Mouse (Mus musculus) forelimb bud, embryonic 11.5 days (tissue): ENCODE measurements around the gene Myh11.

ENCODE experiments used
- DNase-seq: peaks from one replicate; pipeline ENCODE4 v3.0.0-alpha.2; 2012; ENCODE audit warnings: low read depth, low spot score

The Myh11 gene

DNA sequence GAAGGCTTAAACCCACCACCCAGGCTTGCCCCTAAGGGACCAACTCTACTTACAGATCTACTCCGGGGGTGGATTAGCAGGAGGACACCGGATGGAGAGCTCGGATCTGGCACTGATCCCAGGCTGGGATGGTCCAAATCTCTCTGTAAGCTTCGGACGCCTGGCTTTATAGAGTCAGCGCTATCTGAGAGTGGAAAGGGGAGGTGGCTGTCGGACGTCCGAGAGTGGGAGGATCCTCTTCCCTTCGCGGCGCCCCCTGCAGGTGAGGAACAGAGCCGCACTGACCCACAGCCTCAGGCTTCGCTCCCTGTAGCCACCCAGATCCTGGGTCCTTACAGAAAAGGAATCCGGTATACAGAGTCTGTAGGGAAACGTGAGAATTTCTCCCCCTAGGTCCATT, at the start of gene Myh11:
Gene Myh11 (minus strand): TSS at position 150 of the 400 bp plus-strand sequence.
- DNase-seq = peak; percentile 40

DNA sequence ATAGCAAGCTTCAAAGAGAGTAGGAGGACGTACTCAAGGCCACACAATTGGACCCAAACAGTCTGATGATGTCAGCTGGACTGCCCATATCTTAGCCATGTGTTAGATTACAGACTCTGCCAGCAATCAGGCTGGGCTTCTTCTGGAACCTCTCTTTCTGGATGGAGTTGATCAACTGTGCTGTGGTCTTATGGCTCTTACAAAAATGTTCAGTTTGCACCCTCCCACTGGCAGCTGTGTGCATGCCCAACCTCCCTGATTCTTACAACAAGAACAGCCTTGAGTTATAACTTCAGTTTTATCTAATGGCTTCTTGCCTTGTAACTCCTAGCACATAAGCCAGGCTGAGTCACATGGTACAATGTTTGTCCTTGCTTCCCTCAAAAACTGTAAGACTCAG, 37.0 kb upstream of the Myh11 start:
- no peak for DNase-seq

DNA sequence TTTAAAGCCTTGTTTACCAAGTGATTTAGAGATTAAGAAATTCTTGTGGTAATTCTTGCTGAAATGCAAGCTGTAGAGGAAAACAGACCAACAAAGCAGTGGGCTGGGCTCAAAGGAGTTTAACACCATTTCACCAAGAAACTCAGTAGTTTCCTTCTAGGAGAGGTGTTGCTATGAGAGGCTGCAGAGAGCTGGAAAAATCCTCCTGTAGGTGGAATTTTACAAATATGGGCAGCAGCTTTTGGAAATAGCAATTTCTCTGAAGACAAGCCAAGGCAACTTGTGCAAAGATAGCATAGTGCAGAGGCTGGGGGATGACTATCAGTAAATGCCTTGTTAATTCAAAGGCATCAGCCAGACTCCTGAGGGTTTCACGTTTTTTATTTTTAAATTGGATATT, 29.3 kb upstream of the Myh11 start:
- DNase-seq = no peak

DNA sequence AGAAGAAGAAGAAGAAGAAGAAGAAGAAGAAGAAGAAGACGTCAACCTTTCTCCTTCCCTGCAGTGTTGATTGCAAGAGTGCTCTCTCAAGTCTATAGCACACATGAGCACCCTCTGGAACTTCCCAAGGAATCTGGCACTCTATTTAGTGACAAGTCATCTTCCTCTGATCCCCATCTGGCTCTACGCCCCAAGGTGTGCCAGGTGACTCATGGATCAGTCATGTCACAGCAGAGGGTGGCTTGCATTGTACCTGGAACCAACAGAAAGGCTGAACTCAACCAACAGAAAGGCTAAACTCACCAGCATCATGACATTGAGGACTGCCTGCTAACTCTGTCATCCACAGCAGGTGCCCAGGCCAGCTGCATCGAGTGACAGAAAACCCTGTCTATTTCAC, 28.5 kb upstream of the Myh11 start:
- DNase-seq = no peak

DNA sequence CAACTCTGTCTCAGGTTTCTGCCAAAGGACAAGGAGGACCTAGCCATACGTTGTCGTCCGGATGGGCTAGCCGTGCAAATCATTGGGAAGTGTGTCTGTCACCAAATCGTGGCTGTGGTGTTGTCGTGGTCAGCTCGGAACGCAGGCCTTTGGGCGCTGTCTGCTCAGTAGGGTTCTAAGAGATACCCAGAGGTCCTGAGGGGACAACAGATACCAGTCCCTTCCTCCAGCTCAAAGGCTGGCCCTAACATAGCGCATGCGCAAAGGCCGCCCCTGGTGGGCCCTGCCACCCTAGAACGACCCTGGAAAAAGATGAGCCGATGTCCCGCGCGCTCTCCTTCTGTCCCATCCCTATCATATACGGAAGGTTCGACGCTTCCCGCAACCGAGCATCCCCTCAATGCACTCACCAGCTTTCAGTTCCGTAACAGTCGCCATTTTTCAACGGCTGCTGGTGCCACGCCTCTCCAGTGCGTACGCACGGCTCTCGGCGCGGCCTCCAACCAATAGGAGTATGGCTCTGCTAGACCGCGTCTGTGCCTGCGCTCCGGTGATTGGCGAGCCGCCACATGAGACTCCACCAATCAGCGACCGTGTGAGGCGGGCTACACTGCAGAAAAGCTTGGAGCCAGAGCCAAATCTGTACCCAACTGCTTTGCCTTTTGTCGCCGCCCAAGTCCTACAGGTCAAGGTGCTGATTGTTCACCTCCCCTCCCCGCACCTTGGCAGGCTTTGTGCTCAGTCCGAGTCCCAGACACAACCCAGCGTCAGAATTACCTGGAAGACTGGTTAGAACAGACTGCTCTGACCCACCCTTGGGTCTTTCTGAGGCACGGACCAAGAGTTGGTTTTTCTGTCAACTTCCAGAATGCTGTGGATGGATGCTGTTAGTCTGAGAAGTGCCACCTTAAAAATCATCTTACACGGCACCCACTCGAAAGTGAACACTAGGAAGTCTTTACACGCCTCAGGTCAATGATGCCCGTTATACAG, 26.0 kb upstream of the Myh11 start, which contains the start of gene Fopnl:
Gene Fopnl (minus strand): TSS at position 522 of the 993 bp plus-strand sequence.
- DNase-seq = peak; percentile 95

DNA sequence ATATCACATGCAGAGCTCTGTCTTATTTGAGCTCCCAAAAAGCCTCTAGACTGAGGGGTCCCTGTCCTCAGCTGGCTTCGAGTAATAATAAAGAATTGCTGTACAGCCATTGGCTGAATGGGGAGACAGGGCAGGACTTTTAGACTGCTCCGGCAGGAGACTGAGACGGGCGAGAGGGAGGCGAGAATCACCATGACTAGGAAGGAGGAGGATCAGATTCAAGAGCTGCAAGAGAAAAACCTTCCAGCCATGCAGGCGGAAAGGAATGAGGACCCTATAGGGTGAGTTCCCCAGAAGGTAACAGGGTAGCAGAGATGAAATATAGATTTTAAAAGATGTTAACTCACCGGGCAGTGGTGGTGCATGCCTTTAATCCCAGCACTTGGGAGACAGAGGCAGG, 21.7 kb upstream of the Myh11 start:
- no peak for DNase-seq

DNA sequence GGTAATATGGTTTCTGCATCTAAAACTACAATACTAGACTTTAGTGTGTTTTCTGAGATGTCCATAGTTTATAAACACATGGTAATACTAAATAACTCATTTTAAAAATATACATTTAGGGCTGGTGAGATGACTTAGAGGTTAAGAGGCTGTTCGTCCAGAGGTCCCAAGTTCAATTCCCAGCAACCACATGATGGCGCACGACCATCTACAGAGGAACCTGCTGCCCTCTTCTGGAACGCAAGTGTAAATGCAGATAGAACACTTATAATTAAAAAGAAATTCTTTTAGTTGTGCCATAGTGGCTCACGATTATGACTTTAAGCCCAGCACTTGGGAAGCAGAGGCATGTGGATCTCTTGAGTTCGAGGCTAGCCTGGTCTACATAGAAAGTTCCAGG, 20.2 kb upstream of the Myh11 start:
- no peak for DNase-seq

DNA sequence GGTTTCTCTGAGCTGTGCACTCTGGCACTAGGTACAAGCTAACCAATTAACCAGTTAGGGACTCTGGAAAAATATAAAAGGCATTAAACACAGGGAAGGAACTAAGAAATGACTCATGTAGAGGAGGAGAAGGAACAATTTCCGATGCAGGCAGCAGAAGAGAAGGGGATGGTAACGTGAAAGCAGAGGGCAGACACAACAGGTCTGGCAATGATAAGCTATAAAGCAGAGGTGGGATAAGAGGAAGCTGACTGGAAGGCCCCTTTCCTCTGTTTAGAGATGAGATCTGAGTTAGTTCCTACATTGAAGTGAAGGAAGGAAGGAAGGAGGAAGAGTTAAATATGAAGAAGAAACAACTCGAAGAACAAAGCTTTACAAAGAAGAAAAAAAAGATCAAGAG, 18.7 kb upstream of the Myh11 start:
- no peak for DNase-seq

DNA sequence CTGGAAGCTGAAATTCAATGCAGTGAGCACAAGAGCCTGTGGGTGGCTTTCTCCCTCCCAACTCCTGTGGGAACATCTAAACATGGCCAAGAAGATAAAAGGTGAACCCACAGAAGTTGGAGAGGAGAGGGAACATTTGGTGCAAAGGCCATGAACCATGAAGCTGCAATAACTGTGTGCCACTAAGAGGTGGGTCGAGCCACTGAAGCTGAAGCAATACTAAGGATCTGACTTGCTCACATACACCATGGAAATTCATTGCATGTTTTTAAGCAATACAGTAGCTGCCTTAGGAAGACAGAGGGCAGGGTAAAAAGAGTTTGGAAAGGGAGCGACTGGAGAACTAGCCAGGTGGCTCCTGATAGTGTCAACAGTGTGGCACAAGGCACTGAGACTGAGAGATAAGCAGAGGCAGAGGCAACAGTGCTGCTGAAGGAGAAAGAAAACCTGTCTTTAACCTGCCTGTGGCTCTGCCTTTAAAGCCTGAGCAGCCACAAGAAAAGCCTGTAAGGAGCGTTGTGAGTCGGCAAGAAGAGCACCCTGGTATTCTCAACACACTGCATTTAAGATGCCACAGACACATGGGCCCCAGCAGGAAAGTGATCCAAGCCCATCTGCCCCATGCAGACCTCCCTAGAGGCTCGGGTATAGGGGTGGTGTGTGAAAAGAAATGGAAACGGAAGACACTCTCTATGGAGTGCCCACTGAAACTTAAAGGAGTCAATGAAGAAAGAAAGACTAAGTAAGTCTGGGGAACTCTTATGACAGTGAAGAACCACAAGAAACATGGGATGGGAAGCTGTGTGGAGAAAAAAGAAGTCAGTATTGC, 17.3 kb upstream of the Myh11 start:
- DNase-seq = no peak

DNA sequence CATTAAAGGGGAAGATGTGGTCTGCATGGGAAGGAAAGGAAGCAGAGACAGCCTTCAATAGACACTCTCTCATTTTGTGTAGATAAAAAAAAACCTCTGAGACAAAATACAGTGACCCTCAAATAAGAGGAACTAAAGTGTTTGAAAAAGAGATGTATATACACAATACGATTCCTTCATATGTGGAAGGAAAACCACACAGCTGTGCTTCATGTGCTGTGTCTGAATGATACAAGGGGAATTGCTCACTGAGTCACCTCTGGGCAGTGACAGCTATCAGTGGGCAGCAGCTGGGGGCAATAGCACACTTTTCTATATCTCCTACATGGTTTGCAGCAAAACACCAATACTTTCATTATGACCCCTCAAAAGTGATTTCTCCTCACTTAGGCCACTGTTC, 16.2 kb upstream of the Myh11 start:
- DNase-seq = no peak

DNA sequence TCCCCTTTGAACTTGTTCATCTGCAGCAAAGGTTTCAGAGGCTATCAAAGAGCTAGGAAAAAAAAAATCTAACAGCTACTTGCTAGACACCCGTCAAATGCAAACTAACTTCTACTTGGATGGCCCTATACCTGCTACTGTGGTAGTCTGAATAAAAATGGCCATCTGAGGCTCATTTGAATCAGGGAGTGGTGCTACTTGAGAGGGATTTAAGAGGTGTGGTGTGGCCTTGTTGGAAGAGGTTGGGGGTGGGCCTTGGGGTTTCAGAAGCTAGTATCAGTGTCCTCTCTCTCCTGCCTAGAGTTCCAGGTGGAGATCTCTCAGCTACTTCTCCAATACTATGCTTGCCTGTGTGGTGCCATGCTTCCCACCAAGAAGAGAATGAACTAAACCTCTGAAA, 15.3 kb upstream of the Myh11 start:
- DNase-seq = no peak

DNA sequence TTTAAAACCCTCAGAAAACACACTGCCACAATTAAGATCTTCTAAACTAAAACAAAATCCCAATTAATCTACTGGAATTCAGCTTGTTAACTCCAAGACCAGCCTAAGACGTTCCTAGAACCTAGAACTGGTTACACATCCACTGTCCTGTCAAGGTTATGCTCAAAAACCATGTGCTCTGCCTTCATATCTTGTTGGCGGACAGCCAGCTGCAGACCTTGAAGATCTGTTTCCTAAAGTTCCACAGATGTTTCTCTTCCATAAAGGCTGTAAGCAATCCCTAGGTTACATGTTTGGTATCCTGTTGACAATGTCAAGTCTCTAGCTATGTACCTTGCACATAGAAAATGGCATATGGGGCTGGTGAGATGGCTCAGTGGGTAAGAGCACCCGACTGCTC, 13.6 kb upstream of the Myh11 start:
- DNase-seq = no peak

DNA sequence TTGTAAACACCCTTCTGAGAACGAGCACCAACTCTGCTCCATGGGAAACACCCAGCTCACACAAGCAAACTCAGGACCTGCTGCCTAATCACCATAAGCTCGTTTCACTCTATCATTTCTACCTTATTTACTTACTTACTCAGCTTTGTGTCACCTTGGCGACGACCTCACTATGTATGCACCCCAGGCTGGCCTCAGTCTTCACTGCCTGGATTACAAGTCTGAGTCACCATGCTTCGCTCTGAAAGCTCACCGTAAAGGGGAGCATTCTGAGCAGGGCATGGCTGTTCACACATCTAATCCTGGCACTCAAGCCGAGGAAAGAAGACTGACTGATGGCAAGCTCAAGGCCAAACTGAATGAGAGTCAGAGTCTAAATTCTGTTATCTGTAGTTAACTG, 12.5 kb upstream of the Myh11 start:
- DNase-seq = no peak

DNA sequence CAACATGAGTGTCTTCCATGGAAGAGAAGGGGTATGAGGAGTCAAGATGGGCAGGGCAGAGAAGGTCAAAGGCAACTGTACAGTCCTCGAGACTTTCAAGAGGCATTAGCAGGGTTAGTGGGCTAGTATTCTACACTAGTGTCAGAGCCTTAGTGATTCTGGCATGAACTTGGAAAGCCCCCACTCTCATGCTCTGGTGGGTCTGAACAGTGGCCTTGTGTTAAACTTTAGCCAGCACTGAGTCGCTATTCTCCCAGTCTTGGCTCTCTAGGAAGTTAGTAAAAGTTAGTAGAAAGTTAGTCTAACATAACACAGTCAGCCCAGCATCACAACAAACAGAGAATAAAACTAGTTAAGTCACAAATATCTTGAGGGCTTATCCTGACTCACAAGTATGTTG, 12.0 kb upstream of the Myh11 start:
- DNase-seq = no peak

DNA sequence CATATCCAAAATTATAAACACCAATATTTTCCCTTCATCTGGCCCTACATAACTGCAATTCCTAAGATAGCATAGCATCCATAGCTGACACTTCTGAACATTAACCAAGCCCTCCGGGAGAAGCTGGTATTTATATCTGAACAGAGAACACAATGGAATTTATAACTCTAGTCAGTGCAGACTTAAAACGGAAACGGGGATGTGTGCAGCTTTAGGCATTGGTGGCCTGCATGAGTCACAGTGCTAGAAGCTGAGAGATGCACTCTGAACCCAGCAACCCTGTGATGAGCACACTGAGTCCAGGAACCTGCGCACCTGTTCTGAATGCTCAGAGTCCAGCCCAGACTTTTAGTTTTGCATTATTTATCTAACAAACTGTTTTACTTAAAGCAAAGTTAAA, 7.3 kb upstream of the Myh11 start:
- DNase-seq = no peak

DNA sequence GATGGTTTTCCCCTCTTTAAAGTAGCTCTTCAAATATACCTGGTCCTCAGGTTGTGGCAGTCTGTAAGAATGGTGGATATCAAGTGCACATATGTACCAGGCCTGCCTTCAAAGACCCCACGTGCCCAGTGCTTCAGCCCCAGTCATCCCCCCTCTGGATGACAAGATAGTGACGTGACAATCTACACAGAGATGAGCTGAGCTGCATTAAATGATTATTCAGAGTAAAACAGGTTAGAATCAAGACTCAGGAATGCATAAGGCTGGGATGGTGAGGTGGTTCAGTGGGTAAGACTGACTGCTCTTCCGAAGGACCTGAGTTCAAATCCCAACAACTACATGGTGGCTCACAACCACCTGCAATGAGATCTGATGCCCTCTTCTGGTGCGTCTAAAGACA, 6.6 kb upstream of the Myh11 start:
- no peak for DNase-seq

DNA sequence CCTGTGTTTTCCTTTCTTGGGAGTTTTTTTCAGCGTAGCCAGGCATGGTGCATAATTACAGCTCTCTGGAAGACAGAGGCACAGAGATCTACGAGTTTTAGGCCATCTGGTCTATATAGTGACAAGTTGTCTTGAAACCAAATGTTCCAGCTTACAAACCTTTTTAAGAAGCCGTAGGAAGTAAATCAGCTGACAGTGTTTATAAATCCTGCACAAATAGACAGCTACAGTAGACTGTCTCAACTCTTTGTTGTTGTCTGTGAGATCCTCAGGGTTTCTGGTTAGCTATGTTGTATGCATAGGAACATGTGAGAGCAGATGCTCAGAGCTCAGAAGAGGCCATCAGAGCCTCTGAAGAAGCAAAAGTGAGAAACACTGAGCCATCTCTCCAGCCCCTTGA, 6.0 kb upstream of the Myh11 start:
- DNase-seq = no peak

DNA sequence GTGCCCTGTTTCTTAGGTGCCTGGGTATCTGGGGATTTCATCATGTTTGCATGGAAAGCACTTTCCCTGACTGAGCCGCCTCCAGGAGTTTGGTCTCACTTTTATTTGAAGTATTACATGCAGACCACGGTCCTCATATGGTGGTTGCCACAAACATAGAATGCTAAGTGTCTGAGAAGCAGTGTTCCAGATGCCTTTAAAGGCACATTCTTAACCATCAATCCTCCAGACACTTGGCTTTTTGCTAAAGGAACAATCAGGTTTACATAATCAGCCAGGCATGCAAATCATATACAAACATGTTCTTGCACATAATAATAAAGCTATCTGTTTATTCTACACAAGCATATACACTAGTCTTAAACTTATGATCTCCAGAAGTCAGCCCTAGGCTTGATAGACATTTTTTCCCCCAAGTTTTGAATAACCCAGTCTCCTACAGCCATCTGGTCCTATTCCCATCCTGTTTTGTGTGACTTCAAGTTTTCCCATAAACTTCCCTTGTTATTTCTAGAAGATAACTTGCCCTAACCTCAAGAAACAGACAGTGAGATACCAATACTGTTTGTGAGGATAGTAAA, 5.5 kb upstream of the Myh11 start:
- DNase-seq = no peak

DNA sequence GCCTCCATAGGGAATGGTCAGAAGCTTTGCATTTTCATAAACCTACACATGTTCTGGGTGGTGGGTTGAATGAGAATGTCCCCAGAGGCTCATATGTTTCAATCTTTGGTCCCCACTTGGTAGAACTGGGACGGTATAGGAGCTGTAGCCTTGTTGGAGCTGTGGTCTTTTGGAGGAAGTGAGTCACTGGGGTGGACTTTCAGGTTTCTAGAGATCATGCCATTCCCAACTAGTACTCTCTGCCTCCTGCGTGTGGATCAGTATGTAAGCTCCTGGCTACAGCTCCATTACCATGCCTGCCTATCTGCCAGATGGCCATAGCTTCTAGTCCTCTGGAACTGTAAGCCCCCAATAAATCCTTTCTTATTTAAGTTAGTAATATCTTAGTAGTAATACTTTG, 4.1 kb upstream of the Myh11 start:
- DNase-seq = no peak

DNA sequence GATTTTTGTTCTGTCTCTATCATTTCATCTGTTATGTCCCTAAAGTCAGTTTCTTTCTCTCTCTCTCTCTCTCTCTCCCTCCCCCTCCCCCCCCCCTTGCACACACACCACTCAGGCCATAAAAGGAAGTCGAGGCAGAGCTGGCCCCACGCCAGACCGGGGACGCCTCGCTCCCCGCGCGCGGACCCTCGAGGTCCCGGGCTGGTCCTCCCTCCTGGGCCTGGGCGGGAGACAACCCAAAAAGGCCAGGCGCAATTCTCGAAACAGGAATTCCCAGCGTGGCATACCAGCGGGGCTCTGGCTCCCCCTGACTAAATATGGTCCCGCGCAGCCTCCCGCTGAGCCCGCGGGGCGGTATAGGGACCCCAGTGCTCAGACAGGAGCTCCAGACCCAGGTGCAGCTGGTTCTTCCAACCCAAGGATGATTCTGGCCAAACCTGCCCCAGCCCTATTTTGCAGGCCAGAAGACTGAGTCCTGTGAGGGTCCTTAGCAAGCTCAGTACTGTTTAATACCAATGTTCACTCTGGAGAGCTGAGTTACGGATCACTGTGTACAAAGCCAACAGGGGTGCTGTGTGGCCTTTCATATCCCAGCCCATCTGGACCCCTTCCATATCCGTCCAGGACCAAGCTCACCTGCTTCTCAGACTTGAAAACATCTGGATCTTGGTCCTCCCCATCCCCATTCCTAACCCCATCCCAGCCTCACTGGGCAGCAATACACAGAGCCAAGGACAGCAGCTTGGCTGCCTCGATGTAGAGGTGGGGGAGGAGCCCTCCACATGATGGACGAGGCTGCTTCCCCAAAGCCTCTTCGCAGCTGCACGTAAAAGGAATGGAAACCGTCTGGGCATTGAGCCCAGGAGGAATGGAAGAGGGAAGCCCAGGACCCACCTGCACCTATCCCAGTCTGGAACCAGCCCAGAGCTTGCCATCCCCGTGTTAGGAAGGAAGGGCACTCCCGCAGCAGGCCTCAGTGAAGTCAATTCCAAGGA, 1.3 kb upstream of the Myh11 start:
- no peak for DNase-seq

DNA sequence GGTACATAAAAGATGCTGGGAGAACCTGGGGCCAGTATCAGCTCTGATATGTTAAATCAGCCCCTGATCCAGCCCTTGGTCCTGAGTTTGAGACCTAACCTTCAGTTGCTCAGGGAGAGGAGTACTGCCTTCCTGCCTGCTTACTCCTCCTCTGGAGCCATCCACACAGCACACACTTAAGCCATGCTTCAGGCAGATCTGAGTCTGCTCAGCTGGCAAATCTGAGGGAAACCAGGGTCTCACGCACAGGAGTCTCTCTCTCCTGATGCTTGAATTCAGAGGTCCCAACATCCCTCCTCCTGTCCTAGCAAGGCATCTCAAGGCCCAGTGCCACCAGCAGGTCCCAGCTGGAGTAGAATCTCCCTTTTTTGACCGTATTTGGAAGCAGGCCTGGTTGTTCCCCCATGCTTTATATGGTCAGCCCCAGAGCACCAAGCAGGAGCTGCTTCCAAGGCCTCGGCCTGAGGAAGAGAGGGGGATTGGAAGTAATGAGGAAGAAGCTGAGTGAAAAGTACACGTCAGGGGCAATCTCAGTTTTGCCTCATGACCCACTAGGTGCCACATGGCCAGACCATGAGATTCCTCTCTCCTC, 18.7 kb downstream of the Myh11 start:
- DNase-seq = no peak
